Mouse (Mus musculus): ENCODE measurements around the gene Znhit2.
A peak's percentile ranks its signal among the peaks of the same experiment; 100 is the strongest.

The Znhit2 gene

DNA sequence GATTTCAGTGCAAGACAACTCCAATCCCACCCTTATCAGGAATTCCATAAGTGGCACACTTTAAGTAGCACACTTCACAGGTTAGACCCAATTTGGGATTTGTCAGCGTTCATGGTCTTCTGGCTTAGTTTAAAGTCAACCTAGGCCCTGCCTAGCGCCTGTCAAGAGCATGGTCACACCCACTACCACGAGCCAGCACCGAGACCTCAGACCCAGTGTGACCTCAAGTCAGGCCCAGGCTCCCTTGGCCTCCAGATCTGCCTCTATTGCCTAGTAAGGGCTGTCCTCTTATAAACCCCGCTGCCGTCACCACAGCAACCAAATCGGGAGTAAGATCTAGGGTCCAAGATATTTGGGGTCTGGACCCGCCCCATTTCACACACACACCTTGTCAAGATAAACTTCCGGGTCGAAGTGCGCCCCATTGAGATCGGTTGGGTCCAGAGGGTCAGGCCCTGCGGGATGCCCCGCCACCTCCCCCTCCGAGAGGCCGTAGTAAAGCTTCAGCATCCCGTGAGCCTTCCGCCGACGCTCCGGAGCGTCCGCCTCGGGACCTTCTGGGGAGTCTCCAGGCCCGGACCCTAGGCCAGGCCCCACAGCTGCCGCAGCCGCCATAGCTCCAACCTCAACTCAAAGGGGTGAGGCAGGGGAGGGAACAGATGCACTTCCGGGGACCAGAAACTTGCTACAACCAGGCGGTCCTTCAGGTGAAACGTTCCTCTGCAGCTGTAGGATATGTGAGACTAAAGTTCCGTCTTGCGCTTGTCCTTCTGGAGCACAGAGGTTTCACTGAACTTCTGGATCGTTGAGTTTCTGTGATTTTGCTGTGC, 15.8 kb downstream of the Znhit2 start, which contains the start of gene Vps51:
TSS of gene Vps51 (minus strand) at position 668 of the 830 bp plus-strand sequence.
- peak; percentile 88 for DNase-seq

DNA sequence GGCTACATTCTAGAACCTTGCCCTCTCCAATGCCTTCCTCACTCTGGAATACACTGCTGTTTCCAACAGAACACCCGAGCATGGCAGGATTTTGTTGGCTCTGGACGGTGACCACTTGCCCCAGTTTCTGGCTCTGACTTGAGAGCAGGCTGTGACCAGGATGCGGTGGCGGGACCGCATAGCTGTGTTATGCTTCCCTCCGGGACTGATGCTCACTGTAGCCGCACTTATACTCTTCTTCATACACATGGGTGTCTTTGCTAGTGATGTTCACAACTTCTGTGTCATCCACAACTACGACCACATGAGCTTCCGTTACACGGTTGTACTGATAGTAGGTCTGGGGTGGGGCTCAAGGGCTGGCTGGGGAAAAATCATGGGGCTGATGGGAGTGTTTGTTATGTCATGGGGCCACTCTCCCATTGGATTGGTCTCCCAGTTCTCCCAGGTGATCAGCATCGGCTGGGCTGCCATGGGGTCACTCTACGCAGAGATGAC, 19.0 kb downstream of the Znhit2 start, which contains the start of gene Tmem262:
TSS of gene Tmem262 (plus strand) at position 51 of the 498 bp plus-strand sequence.
- no peak for DNase-seq

DNA sequence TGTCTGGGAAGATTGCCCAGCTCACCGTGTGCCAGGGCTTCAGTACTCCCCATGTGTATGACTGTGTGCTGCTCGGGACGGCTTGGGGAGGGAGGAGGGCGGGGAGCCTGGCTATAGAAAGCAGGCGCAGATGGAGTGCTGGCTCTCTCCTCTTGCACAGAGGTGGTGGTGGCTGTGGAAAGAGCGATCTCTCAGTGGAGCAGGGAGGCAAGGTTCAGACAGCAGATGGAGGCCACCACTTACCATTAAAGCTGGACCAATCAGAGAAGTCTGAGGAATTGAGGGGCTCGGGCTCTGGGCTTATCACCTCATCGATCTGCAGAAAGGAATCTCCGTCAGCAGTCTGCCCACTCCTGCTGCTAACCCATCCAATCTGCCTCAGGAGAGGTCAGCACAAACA, 21.2 kb downstream of the Znhit2 start, which contains the start of gene Gm28374:
TSS of gene Gm28374 (minus strand) at position 101 of the 400 bp plus-strand sequence.
- DNase-seq: no peak

DNA sequence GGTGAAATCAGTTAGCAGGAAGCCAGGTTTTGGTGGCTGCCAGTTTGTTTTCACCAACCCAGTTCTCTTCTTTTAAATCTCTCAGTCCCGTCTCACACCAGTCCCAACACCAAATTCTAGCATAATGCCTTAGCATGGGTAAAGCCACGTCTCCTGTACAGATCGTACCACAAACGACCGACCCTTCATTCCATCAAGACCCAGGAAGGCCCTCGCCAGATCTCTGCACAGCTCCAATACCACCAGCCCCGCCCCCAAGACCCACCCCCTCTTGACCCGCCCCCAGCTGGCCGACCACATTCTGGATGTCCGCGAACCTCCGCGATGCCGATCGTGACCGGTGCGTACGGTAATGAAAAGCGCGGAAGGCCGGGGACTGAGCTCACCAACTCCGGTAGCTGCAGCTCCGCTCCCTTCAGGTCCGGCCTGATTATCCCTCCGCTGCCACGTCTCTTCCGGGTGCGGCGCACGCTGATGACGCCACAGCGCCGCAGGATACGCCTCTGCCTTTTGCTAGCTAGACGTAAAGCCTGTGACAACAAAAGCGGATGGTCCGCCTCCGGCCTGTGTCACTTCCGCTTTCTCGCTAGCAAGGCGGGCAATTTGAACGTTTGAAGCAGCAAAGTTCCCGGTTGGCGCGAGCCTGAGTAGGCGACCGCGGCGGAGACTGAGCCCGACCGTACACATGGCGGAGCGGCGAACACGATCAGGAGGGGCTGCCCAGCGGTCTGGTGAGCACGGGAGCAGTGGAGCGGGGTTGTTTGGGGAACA, 23.7 kb downstream of the Znhit2 start, which contains the start of the genes Zfpl1 and Cdca5:
TSS of gene Zfpl1 (minus strand) at position 479 of the 771 bp plus-strand sequence.
TSS of gene Cdca5 (plus strand) at position 506 of the 771 bp plus-strand sequence.
- DNase-seq: peak; percentile 94

DNA sequence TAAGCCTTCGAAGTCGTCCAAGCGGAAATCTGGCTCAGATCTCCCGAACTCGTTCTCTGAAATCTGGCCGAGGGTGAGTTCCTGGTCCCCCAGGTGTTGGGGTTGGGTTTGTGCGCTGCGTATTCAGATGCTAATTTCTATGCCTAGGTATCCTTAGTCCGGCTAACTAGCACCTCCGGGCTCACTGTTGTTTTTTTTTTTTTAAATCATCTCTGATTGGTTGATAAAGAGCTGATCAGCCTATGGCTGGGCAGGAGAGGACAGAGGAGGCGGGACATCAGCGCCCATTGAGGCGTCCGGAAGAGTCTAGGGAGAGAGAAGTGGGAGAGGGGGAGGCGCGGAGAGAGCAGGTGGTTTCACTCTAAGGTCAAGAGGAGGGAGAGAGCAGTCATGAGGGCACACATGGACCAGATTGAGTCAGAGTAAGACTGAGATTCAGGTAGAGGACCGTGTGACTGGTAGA, 24.5 kb downstream of the Znhit2 start:
- peak; percentile 70 for DNase-seq

DNA sequence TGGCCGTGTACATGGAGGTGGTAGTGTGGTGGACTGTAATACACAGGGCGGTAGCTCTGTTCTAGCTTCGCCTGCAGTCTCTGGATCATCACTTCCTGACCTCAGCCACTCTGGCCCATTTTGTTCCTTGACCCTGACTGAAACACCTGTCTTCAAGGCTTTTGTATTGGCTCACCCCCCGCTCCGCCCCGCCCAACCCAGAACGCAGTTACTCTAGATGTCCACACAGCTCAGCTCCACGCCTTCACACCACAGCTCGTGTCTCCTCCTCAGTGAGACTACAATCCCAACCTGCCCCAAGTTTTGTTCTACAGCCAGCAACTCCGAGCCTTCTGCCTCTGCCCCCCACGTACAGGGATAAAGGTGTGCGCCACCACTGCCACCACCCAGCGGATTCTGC, 27.8 kb downstream of the Znhit2 start:
- DNase-seq: no peak

DNA sequence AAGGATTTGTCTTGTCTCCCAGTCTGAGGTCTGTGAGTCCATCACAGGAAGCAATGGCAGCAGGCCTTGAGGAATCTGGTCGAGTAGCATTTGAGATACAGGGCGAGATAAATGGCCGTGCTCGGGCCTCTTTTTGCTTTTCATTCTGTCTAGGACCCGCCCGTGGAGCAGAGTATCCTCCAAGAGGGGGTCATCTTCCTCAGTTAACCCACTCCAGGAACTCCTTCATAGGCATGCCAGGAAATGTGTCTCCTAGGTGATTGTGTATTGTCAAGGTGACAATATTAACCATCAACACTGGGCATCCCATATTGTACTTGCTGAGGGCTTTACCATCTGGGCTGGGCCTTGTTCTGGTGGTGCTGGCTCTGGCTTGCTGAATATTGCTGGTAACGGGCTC, 33.1 kb downstream of the Znhit2 start, which contains the start of gene AC131692.1:
TSS of gene AC131692.1 (plus strand) at position 301 of the 400 bp plus-strand sequence.
- DNase-seq: no peak

DNA sequence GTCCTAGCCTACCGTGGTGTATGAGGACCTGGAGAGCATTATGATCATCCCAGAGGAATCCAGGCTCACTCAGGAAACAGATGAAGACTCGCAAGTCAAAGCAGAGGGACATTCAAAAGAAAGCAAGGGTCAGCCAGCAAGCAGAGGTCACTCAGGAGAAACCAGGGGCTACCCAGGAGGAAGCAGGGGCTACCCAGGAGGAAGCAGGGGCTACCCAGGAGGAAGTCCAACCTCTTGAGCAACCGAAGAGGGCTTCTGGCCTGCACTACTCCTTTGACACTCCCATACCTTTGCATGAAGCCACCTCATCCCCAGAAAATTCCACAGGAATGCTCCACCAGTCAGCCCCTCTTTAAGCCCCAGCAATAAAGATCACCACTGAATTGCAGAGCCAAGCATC, 36.9 kb downstream of the Znhit2 start:
- DNase-seq: no peak

DNA sequence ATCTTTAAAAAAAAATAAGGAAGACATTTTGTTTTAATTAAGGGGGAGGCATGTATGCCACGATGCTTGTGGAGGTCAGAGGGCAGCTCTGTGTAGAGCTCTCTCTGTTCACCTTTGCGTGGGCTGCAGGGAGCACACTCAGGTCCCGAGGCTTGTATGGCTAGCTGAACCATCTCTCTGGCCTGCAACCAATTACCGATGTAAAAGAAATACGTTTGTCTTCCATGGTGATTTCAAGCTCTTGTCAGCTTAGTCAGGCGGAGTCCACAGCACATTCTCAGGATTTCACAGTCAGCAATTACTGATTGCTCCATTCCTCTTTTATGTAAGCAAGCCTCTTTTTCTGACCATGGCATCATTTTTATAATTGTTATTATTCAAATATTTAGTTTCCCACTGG, 40.2 kb downstream of the Znhit2 start:
- DNase-seq: no peak

DNA sequence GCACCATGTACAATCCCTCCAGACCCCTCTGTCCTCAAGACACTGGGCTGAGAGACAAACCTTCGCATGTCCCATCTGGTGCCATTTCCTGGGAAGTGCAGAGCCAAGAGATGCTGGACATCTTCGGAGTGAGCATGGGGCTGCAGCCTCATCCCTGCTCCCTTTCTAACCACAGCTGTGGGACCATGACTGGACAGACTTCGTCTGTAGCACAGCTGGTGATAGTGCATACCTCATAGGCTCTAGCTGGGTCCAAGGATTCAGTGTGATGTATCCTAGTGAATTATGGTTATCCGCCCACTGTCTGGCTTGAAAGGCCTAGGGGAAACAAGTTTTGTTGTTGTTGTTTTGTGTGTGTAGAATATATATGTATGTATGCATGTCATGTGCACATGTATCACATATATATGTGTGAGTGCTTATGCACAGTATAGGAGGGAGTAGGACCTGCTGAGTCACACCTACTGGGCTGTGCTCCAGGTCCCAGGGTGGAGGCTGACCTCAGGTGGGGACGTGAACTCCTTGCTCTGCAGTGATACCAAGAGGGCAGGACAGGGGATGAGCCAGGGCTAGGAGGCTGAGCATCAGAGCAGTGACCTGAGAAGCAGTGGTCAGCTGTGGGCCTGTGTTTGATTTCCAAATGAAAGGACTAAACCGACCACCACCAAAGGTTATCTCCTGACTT, 41.3 kb downstream of the Znhit2 start:
- no peak for DNase-seq

DNA sequence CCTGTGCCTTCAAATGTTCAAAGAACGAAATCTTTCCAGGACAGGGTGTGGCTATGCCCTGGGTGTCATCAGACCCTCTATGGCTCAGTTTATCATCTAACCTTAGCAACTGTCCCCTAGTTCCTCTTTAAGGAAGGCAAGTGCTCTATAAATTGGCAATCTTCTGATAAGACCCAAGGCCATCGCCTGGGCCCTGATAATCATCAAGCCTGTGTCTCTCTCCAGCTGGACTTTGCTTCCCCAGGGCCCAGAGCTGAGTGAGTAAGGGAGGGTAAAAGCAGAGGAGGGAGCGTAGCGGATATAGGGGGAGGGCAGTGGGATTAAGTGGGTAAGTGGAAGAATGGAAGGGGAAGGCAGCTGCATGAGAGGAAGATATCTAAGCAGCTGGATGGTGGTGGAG, 43.5 kb downstream of the Znhit2 start:
- DNase-seq: no peak

DNA sequence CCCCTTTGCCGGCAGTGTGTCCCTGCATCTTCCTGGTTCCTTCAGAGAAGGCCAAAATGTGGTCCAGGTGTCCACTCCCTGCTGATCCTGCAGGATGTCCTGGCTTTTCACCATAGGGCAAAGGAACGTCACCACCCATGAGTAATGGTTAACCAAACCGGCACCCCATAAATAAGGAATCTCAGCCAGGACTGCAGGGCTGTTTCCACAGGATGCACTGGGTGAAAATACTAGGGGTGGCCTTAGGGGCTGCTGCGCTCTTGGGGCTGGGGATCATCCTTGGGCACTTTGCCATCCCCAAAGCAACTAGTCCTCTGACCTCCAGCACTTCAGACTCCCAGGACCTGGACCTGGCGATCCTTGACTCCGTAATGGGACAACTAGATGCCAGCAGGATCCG, 44.6 kb downstream of the Znhit2 start, which contains the start of gene Naaladl1:
TSS of gene Naaladl1 (plus strand) at position 197 of the 400 bp plus-strand sequence.
- no peak for DNase-seq

Data from thymus, postnatal 25 days (tissue).